8 mouse cellular contexts compared by ENCODE assay signal in the genomic region with DNA sequence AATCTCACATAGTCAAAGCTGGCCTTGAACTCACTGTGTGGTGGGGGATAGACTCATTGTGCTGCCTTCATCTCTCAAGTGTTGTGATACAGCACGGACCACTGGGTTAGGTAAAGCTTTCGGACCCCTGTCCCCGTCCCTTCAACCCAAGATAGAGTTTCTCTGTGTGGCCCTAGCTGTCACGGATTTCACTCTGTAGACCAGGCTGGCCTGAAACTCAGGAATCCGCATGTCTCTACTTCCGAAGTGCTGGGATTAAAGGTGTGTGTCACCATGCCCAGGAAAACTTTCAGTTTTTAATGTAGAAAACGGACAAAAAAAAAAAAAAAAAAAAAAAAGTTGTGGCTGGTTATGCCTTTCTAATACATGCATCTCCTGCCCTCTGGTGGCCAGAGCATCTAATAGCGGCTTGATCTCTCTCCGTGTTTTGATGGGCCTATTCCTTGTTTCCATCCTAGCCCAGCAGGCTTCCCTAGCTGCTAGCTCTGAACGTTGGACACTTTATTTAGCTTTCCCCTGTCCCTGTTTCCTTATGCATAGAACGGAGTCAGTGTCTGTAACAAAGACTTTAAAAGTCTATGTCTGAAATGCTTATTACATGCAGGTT. TPM values are rescaled to one million over a fixed set of nuclear protein-coding genes. Genes with fewer than 3 reads are reported as not detected.
DNase-seq lines count a peak whose midpoint lies in the region; ATAC-seq and TF ChIP-seq lines count a peak whose summit lies in the region.

No protein-coding gene starts in this region.

- no peak for ATAC-seq in limb, embryonic 11.5 days (ENCODE audit: insufficient number of reproducible peaks, low FRiP score, low TSS enrichment, low read depth)
- ATAC-seq in monocyte, adult 5-6 weeks (replicated peaks; ENCODE audit: insufficient number of reproducible peaks, low FRiP score, low TSS enrichment, poor library complexity, severe bottlenecking): no peak

- no peak overlapping the region for H3K4me3 ChIP-seq in ES-E14 (ENCODE audit: insufficient read depth in 1 of 2, low read depth in 1 of 2, low read length in 2 of 2, poor library complexity in 1 of 2, severe bottlenecking in 1 of 2)
- H3K4me3 ChIP-seq in limb, embryonic 11.5 days (ENCODE audit: low read depth, low read length): no peak overlapping the region

- H3K36me3 ChIP-seq in ES-E14 (ENCODE audit: control insufficient read depth, insufficient read depth, low read length, poor library complexity, severe bottlenecking): no peaks in the 10 kb centered on the region
- no peaks in the 10 kb centered on the region for H3K36me3 ChIP-seq in limb, embryonic 11.5 days (ENCODE audit: control insufficient read depth, insufficient read depth, low read length)

- H3K4me1 ChIP-seq in ES-E14 (ENCODE audit: control insufficient read depth in 2 of 2, insufficient read depth in 2 of 2, low read length in 2 of 2, poor library complexity in 1 of 2): no peaks in the 10 kb centered on the region; a peak in 1 of 4 replicates
- H3K4me1 ChIP-seq in limb, embryonic 11.5 days (ENCODE audit: control insufficient read depth, insufficient read depth, low read length): no peaks in the 10 kb centered on the region

- in situ Hi-C loops in ES-E14 (cut with MboI; ENCODE audit: low sequenced_read_pairs in 2 of 2, unreplicated experiment in 2 of 2): no loop called here

- H3K9me3 ChIP-seq in ES-E14 (ENCODE audit: control insufficient read depth, insufficient read depth, low read depth, low read length): no peaks in the 10 kb centered on the region
- H3K9me3 ChIP-seq in limb, embryonic 11.5 days (ENCODE audit: control insufficient read depth, low read length): no peaks in the 10 kb centered on the region

- H3K9ac ChIP-seq in ES-E14 (ENCODE audit: insufficient read depth, low read depth, low read length, poor library complexity, severe bottlenecking): no peak overlapping the region
- H3K9ac ChIP-seq in limb, embryonic 11.5 days (ENCODE audit: low read length): no peak overlapping the region

- no peak overlapping the region for H3K27ac ChIP-seq in ES-E14 (ENCODE audit: insufficient read depth, low read depth, low read length, poor library complexity, severe bottlenecking)
- H3K27ac ChIP-seq in limb, embryonic 11.5 days (replicated peaks; ENCODE audit: low read depth, low read length): no peak overlapping the region

- DNase-seq in B cell, adult 2 months: peak; percentile 41 to 52
- DNase-seq in ES-E14 (ENCODE audit: low read depth, low spot score): peak; percentile 60
- DNase-seq in cerebellum, adult 11 months: peak; percentile 48
- peak; percentile 72 for DNase-seq in forelimb bud, embryonic 11.5 days (ENCODE audit: low read depth, low spot score)
- peak; percentile 21 to 52 for DNase-seq in kidney, adult 8-10 months
- peak; percentile 82 for DNase-seq in limb, embryonic 11.5 days (ENCODE audit: low spot score)
- DNase-seq in retina, postnatal 1 day: peak; percentile 76

- no peaks in the 10 kb centered on the region for H3K27me3 ChIP-seq in limb, embryonic 11.5 days (ENCODE audit: control insufficient read depth, insufficient read depth, low read length)

- no peak overlapping the region for H3K4me2 ChIP-seq in limb, embryonic 11.5 days (ENCODE audit: low read depth, severe bottlenecking)

- 48% methylated on average over 11 of the region's 11 CpGs for WGBS in limb, embryonic 11.5 days

TF ChIP-seq in ES-E14, 5 proteins besides CTCF, POLR2A, EP300 and RAD21:
- no peak for TF ChIP-seq MAFK (IDR thresholded peaks at IDR 0.05; ENCODE audit: insufficient read depth, low read depth, low read length)
- TF ChIP-seq ZC3H11A (IDR thresholded peaks at IDR 0.05; ENCODE audit: borderline replicate concordance, low read depth, low read length): peak; percentile 77
- TF ChIP-seq ZNF384 (IDR thresholded peaks at IDR 0.05; ENCODE audit: low read depth, low read length): peak; percentile 99

RNA-seq across cellular contexts. Expression of gene 1500009L16Rik, which starts 53.7 kb away (rescaled TPM):
- 35.3 and 55.6 TPM in 2 replicates for total RNA-seq in ES-E14 (2012; rRNA removed)
- 46.0 and 47.2 TPM in 2 replicates for polyA plus RNA-seq in limb, embryonic 11.5 days (2014; fragmentation: Nextera tagmentation; extraction: Ambion mirVana)
- total RNA-seq in monocyte, adult 5-6 weeks (2017): not detected in 3 replicates

Comparison
In these comparisons a context has a peak if more than half of its experiments do, and no peak if none do; other contexts are left out.
1. RNA of gene 1500009L16Rik, which starts 53.7 kb away (total RNA-seq): 35.3 to 55.6 TPM in ES-E14; not detected in monocyte, adult 5-6 weeks; every median in the first group is over 10 times any median in the second.
2. Peak in every context shown above with its lines, with median percentiles within 50 percentile points of each other: DNase-seq.